Mouse (Mus musculus): ENCODE measurements around the gene Phrf1. TPM values are rescaled to one million over a fixed set of nuclear protein-coding genes. Genes with fewer than 3 reads are reported as not detected.

Gene Phrf1
- total and polyA plus RNA-seq, 2 experiments = 8.1 to 9.2 TPM

DNA sequence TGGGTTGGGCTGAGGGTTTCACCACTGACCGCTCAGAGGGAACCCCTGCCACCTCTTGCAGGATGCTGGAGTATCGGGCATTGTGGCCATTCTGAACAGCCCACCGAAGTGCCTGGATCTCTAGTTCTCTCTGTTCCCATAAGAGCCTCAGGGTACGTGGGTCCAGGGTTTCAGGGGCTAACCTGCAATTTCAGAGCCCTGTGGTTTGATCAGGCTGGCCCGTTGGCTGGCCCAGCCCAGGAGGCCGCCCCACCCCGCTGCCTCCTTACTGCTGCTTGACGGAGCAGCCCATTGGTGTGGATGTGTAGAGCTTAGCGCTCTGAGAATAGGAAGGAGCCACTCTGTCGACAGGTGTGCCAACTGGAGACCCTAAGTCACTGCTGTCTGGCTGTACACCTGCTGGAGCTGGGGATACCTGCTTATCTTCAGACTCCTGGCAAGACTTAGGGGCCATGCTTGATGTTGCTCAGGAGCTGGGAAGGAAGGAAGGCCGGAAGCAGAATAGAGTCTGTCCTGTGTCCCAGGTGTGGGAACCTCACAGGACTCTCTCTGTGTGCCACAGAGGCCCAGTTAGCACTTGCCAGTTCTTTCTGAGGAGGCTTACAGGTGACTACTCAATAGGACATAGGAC is 14.9 kb upstream of the Phrf1 start, which contains the start of gene Lmntd2:
Gene Lmntd2, minus strand, starts transcription at position 476 of the 631 bp plus-strand sequence.
- Histone ChIP-seq H3K4me3 (ENCODE audit: insufficient read depth, low read depth, low read length) (no peak within 1 kb of the TSS), H3K79me2 (ENCODE audit: control insufficient read depth, insufficient read depth, low read length) (peaks cover 12% of the 10 kb centered on the region; the same call in 1 of the 2 replicates), H3K36me3 (ENCODE audit: control insufficient read depth, insufficient read depth, low read length) (no peaks in the 10 kb centered on the region), H3K4me1 (ENCODE audit: control insufficient read depth, insufficient read depth, low read length) (peaks cover 16% of the 10 kb centered on the region), H3K27ac (replicated peaks; ENCODE audit: insufficient read depth, low read depth, low read length) (no peak within 1 kb of the TSS), H3K27me3 (ENCODE audit: control insufficient read depth, insufficient read depth, low read length) (no peaks in the 10 kb centered on the region), H3K9ac (ENCODE audit: low read depth, low read length) (no peak within 1 kb of the TSS)
- no peak for DNase-seq (ENCODE audit: extremely low read depth, low read depth, low spot score)
- 93% methylated on average over 11 of the region's 11 CpGs for WGBS
- no peak for TF ChIP-seq CTCF (IDR thresholded peaks at IDR 0.05; ENCODE audit: low read depth, low read length)
- TF ChIP-seq POLR2A (IDR thresholded peaks at IDR 0.05; ENCODE audit: extremely low read depth, insufficient read depth, low read length) = no peak

DNA sequence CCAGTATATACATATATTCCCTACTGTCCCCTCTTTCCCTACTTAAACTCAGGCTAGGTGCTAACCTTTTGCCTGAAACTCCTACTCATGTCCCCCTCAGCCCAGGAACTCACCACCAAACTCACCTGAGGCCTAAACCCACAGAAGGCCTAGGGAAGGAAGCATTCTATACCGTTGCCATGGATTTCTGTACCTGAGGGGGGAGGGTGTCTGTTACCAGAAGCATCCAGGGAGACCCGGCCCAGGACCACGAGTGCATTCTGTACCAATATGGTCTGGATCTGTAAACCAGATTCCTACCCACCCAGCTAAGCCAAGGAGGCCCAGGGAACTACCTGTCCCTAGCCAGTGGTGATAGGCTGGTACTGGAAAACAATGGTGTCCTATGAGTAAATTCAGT is 14.3 kb upstream of the Phrf1 start:
- Histone ChIP-seq H3K27ac (replicated peaks; ENCODE audit: insufficient read depth, low read depth, low read length) (no peak overlapping the region), H3K9ac (ENCODE audit: low read depth, low read length) (no peak overlapping the region), H3K36me3 (ENCODE audit: control insufficient read depth, insufficient read depth, low read length) (no peaks in the 10 kb centered on the region), H3K4me1 (ENCODE audit: control insufficient read depth, insufficient read depth, low read length) (peaks cover 16% of the 10 kb centered on the region), H3K79me2 (ENCODE audit: control insufficient read depth, insufficient read depth, low read length) (peaks cover 12% of the 10 kb centered on the region; the same call in 1 of the 2 replicates), H3K27me3 (ENCODE audit: control insufficient read depth, insufficient read depth, low read length) (no peaks in the 10 kb centered on the region), H3K4me3 (ENCODE audit: insufficient read depth, low read depth, low read length) (no peak overlapping the region)
- WGBS = 89% methylated on average over 3 of the region's 3 CpGs
- DNase-seq (ENCODE audit: extremely low read depth, low read depth, low spot score) = no peak
- TF ChIP-seq POLR2A (IDR thresholded peaks at IDR 0.05; ENCODE audit: extremely low read depth, insufficient read depth, low read length) = no peak
- no peak for TF ChIP-seq CTCF (IDR thresholded peaks at IDR 0.05; ENCODE audit: low read depth, low read length)

DNA sequence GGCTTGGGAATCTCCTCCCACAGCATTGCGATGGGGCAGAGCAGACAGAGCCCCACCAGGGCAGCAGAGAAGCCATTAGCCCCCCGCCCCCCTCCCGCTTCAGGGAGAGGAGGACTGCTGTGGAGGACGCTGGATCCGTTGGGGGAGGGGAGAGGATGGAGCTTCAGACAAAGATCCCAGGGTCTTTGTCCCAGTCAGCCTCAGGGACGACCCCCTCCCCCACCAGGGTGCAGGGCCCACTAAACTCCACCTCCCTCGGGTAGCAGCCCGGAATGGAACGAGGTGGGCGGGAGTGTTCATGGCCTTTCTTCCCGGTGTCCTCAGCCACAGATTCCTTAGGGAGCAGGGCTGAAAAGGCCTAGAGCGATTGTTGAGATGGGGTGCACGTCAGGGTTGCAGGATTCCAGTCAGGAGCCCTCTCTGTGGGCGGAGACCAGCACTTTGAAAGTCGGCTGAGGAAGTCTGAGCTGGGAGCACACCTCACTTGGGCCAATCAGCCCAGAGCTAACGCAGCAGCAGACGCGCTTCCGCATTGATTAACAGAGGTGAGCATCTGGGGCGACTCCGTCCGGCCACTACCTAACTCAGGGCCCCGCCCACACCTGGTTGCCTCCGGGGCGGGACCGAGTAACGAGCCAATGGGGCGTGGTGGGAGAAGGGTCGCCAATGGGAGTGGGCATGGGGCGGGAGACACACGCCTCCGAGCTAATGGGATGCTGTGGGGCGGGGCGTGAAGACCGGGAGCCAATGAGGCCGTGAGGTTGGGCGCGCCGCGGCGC is 13.3 kb upstream of the Phrf1 start, which contains the start of gene Rassf7:
Gene Rassf7, plus strand, starts transcription at position 760 of the 779 bp plus-strand sequence.
- peaks cover 12% of the 10 kb centered on the region; the same call in 1 of the 2 replicates for H3K79me2 ChIP-seq (ENCODE audit: control insufficient read depth, insufficient read depth, low read length)
- no peaks in the 10 kb centered on the region for H3K36me3 ChIP-seq (ENCODE audit: control insufficient read depth, insufficient read depth, low read length)
- peak within 1 kb of the TSS; percentile 87 for H3K4me3 ChIP-seq (ENCODE audit: insufficient read depth, low read depth, low read length)
- no peaks in the 10 kb centered on the region for H3K27me3 ChIP-seq (ENCODE audit: control insufficient read depth, insufficient read depth, low read length)
- TF ChIP-seq CTCF (IDR thresholded peaks at IDR 0.05; ENCODE audit: low read depth, low read length) (no peak), POLR2A (IDR thresholded peaks at IDR 0.05; ENCODE audit: extremely low read depth, insufficient read depth, low read length) (0 out of 2 replicates have a peak, but pooled peaks have one; percentile 15)
- peak within 1 kb of the TSS; percentile 91 for H3K27ac ChIP-seq (replicated peaks; ENCODE audit: insufficient read depth, low read depth, low read length)
- peak within 1 kb of the TSS; percentile 88 for H3K9ac ChIP-seq (ENCODE audit: low read depth, low read length)
- DNase-seq (ENCODE audit: extremely low read depth, low read depth, low spot score) = peak; percentile 90
- 5% methylated on average over 41 of the region's 41 CpGs for WGBS
- peaks cover 16% of the 10 kb centered on the region for H3K4me1 ChIP-seq (ENCODE audit: control insufficient read depth, insufficient read depth, low read length)

DNA sequence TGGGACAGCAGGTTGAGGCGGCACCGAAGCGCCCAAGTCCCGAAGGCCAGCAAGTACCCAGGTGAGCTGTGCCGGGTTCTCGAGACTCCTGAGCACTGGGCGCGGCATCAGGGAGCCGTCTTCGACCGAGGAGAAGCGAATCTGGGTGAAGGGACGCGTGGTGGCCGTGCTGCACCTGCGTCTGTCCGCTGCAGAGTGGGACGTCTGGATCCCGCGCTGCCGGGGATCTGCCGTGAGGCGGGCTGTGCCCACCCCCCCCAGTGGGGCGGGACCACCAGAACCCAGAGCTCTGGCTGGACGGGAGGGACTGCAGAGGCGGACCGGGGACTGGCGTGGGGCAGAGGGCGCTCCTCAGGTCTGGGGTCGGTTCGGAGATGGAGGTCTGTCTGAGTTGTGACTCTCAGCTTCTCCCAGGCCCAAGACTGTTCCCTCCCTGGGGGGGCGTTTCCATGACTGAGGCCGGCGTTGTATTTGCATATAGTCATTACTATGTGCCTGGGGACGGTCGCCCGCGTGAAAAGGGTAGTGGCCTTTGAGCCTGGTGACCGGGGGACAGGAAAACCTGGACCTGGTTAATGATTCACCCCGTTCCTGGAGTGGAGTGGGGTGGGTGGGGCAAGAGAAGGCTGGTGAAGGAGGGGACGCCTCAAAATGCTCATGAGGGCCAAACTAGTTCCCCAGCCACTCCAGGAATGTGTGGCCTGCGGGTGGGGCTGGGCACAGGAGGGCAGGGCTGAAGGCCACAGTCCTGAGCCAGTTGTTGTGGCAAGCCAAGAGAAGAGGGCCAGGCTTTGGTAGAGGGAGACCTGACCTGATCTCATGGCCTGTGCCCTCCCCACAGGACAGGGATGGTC is 12.5 kb upstream of the Phrf1 start:
- no peaks in the 10 kb centered on the region for H3K27me3 ChIP-seq (ENCODE audit: control insufficient read depth, insufficient read depth, low read length)
- TF ChIP-seq POLR2A (IDR thresholded peaks at IDR 0.05; ENCODE audit: extremely low read depth, insufficient read depth, low read length) = peak; percentile 50
- TF ChIP-seq CTCF (IDR thresholded peaks at IDR 0.05; ENCODE audit: low read depth, low read length) = no peak
- WGBS = 2% methylated on average over 42 of the region's 42 CpGs
- DNase-seq (ENCODE audit: extremely low read depth, low read depth, low spot score) = peak; percentile 99
- H3K9ac ChIP-seq (ENCODE audit: low read depth, low read length) = peak overlapping the region; percentile 88
- H3K4me1 ChIP-seq (ENCODE audit: control insufficient read depth, insufficient read depth, low read length) = peaks cover 17% of the 10 kb centered on the region
- H3K79me2 ChIP-seq (ENCODE audit: control insufficient read depth, insufficient read depth, low read length) = peaks cover 12% of the 10 kb centered on the region; the same call in 1 of the 2 replicates
- peak overlapping the region; percentile 87 for H3K4me3 ChIP-seq (ENCODE audit: insufficient read depth, low read depth, low read length)
- H3K27ac ChIP-seq (replicated peaks; ENCODE audit: insufficient read depth, low read depth, low read length) = peak overlapping the region; percentile 91
- no peaks in the 10 kb centered on the region for H3K36me3 ChIP-seq (ENCODE audit: control insufficient read depth, insufficient read depth, low read length)

DNA sequence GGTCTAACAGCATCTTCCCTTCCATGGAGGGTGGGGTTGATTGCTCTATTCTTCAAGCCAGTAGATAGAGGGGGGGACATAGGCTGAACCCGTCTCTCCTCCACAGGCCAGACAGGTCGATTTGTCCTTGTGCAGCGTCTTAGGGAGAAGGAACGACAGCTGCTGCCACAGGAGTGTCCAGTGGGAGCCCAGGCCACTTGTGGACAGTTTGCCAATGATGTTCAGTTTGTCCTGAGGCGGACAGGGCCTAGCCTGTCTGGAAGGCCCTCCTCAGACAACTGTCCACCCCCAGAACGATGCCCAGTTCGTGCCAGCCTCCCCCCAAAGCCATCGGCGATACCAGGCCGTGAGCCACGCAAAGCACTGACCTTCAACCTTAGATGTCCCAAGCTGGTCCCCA is 11.7 kb upstream of the Phrf1 start:
- 30% methylated on average over 11 of the region's 11 CpGs for WGBS

More for the DNA sequence above, 11.7 kb upstream of the Phrf1 start:
- H3K27ac ChIP-seq (replicated peaks; ENCODE audit: insufficient read depth, low read depth, low read length) = peak overlapping the region; percentile 89
- peaks cover 12% of the 10 kb centered on the region; the same call in 1 of the 2 replicates for H3K79me2 ChIP-seq (ENCODE audit: control insufficient read depth, insufficient read depth, low read length)
- peak overlapping the region; percentile 50 for H3K4me3 ChIP-seq (ENCODE audit: insufficient read depth, low read depth, low read length)
- H3K36me3 ChIP-seq (ENCODE audit: control insufficient read depth, insufficient read depth, low read length) = no peaks in the 10 kb centered on the region
- no peak for DNase-seq (ENCODE audit: extremely low read depth, low read depth, low spot score)
- H3K9ac ChIP-seq (ENCODE audit: low read depth, low read length) = peak overlapping the region; percentile 65
- H3K4me1 ChIP-seq (ENCODE audit: control insufficient read depth, insufficient read depth, low read length) = peaks cover 20% of the 10 kb centered on the region
- H3K27me3 ChIP-seq (ENCODE audit: control insufficient read depth, insufficient read depth, low read length) = no peaks in the 10 kb centered on the region
- TF ChIP-seq CTCF (IDR thresholded peaks at IDR 0.05; ENCODE audit: low read depth, low read length) = no peak
- no peak for TF ChIP-seq POLR2A (IDR thresholded peaks at IDR 0.05; ENCODE audit: extremely low read depth, insufficient read depth, low read length)

Data from liver, adult 2 months (tissue).